19 mouse cellular contexts compared by ENCODE assay signal in genomic region chr1:54015739-54016138, GRCm38 (mm10).
DNase-seq lines count a peak whose midpoint lies in the region; ATAC-seq and TF ChIP-seq lines count a peak whose summit lies in the region.
"Had no signal": no experiment of that assay in that cellular context is flagged by ENCODE, and none has a peak within 500 bp of the region (broad histone marks: within the 10 kb centered on the region; RNA-seq: fewer than 3 reads in every experiment).

No protein-coding gene starts in this region.

- ATAC-seq in lung, embryonic 15.5 days (ENCODE audit: borderline replicate concordance, extremely low read depth, low FRiP score, low TSS enrichment): no peak
- ATAC-seq: forebrain, postnatal 0 days; liver, embryonic 12.5 days had no signal

- H3K9ac ChIP-seq in lung, embryonic 15.5 days: no peak overlapping the region
- H3K9ac ChIP-seq: forebrain, postnatal 0 days; hindbrain, embryonic 12.5 days; liver, embryonic 12.5 days had no signal

- no peak overlapping the region for H3K4me3 ChIP-seq in kidney, adult 2 months (ENCODE audit: insufficient read depth, low read depth, low read length)
- H3K4me3 ChIP-seq in lung, embryonic 15.5 days: no peak overlapping the region
- H3K4me3 ChIP-seq: forebrain, embryonic 10.5 days; hindbrain, embryonic 12.5 days; limb, embryonic 10.5 days; liver, embryonic 12.5 days had no signal

- no peaks in the 10 kb centered on the region for H3K9me3 ChIP-seq in lung, embryonic 15.5 days
- H3K9me3 ChIP-seq: forebrain, embryonic 10.5 days; hindbrain, embryonic 12.5 days; limb, embryonic 10.5 days; liver, embryonic 12.5 days had no signal

- no peak for TF ChIP-seq CTCF in kidney, adult 2 months (conservative IDR thresholded peaks at IDR 0.05; ENCODE audit: insufficient read depth, insufficient read length, low read depth, low read length)

- H3K36me3 ChIP-seq in kidney, adult 2 months (ENCODE audit: control insufficient read depth, insufficient read depth, low read length): no peaks in the 10 kb centered on the region
- no peaks in the 10 kb centered on the region for H3K36me3 ChIP-seq in lung, embryonic 15.5 days
- H3K36me3 ChIP-seq: forebrain, embryonic 10.5 days; hindbrain, embryonic 12.5 days; limb, embryonic 10.5 days; liver, embryonic 12.5 days had no signal

- TF ChIP-seq POLR2A in kidney, adult 2 months (IDR thresholded peaks at IDR 0.05; ENCODE audit: low read depth, low read length): no peak

- intact Hi-C loops in heart, postnatal 14 days (cut with DNase I): loop anchor here (5.0 kb wide), 1 partner anchor 38 kb away; no protein-coding TSS in a partner anchor

- H3K4me1 ChIP-seq in kidney, adult 2 months (ENCODE audit: control insufficient read depth, insufficient read depth, low read length): no peaks in the 10 kb centered on the region
- no peaks in the 10 kb centered on the region for H3K4me1 ChIP-seq in lung, embryonic 15.5 days
- H3K4me1 ChIP-seq: forebrain, embryonic 10.5 days; liver, embryonic 12.5 days had no signal

- no peaks in the 10 kb centered on the region for H3K27me3 ChIP-seq in kidney, adult 2 months (replicated peaks; ENCODE audit: control insufficient read depth, insufficient read depth, low read length)
- no peaks in the 10 kb centered on the region for H3K27me3 ChIP-seq in lung, embryonic 15.5 days
- H3K27me3 ChIP-seq: hindbrain, embryonic 12.5 days; liver, embryonic 12.5 days had no signal

- no peak overlapping the region for H3K27ac ChIP-seq in kidney, adult 2 months (ENCODE audit: insufficient read depth, low read depth, low read length)
- H3K27ac ChIP-seq in lung, embryonic 15.5 days: peak overlapping the region; percentile 58
- H3K27ac ChIP-seq: forebrain, embryonic 10.5 days; hindbrain, embryonic 12.5 days; limb, embryonic 10.5 days; liver, embryonic 12.5 days; macrophage had no signal

- peak; percentile 35 for DNase-seq in heart, adult 8-10 months (ENCODE audit: low spot score)
- no peak for DNase-seq in heart, postnatal 14 days
- peak; percentile 15 for DNase-seq in kidney, adult 2 months
- no peak for DNase-seq in kidney, postnatal 4 days
- no peak for DNase-seq in lung, postnatal 4 days
- DNase-seq in testis, postnatal 10 days (ENCODE audit: low spot score): no peak
- DNase-seq: adrenal gland, postnatal 25 days; B cell, adult 2 months; cerebellum, adult 18-20 months; cerebellum, postnatal 25 days; forebrain, postnatal 0 days; retina, postnatal 1 day had no signal

- WGBS in kidney, adult 2 months: 63% methylated on average over 4 of the region's 4 CpGs
- WGBS in lung, embryonic 15.5 days: 60% methylated on average over 4 of the region's 4 CpGs

- H3K4me2 ChIP-seq in lung, embryonic 15.5 days: no peak overlapping the region
- H3K4me2 ChIP-seq: hindbrain, embryonic 12.5 days; liver, embryonic 12.5 days; midbrain, embryonic 11.5 days had no signal

Comparison
In these comparisons a context has a peak if more than half of its experiments do, and no peak if none do; other contexts are left out.
1. DNase-seq: peak in heart, adult 8-10 months (single experiment) and kidney, adult 2 months (single experiment); none in heart, postnatal 14 days (0 of 2), kidney, postnatal 4 days (0 of 2), lung, postnatal 4 days (0 of 2) and testis, postnatal 10 days (single experiment).